Mouse (Mus musculus): ENCODE data around the gene Tmem140. TPM values are rescaled to one million over a fixed set of nuclear protein-coding genes. Genes with fewer than 3 reads are reported as not detected.

Tmem140 gene
- total RNA-seq, 1 experiment from 2014 or later: 8.0 TPM

- ATAC-seq (replicated peaks; ENCODE audit: insufficient number of reproducible peaks, low FRiP score, low TSS enrichment, poor library complexity, severe bottlenecking): no peak
These were observed 40.9 kb downstream of the Tmem140 start for GRCm38 (mm10) chr6:34903851-34904250.

- ATAC-seq (replicated peaks; ENCODE audit: insufficient number of reproducible peaks, low FRiP score, low TSS enrichment, poor library complexity, severe bottlenecking): no peak
These were observed 41.4 kb downstream of the Tmem140 start for GRCm38 (mm10) chr6:34904361-34904760.

DNA sequence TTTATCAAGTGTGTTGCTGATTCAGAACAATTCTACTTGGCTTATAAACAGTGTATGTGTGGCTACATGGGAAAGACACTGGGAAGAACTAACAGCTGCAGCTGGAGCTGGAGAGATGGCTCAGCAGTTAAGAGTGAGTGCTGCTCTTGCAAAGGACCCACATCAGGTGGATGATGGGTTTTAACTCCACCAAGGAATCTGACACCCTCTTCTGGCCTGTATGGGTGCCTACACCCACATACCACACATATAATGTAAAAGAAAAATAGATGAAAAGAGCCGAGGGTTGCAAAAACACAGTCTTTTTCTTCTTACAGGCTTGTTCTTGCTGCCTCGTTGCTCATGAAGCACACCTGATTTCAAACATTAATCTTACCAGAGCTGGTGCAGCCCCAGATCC is 43.2 kb downstream of the Tmem140 start:
- ATAC-seq (replicated peaks; ENCODE audit: insufficient number of reproducible peaks, low FRiP score, low TSS enrichment, poor library complexity, severe bottlenecking): no peak

GRCm38 (mm10) chr6:34906661-34907060 is 43.7 kb downstream of the Tmem140 start:
- no peak for ATAC-seq (replicated peaks; ENCODE audit: insufficient number of reproducible peaks, low FRiP score, low TSS enrichment, poor library complexity, severe bottlenecking)

GRCm38 (mm10) chr6:34907121-34907614 is 44.2 kb downstream of the Tmem140 start:
- ATAC-seq (replicated peaks; ENCODE audit: insufficient number of reproducible peaks, low FRiP score, low TSS enrichment, poor library complexity, severe bottlenecking): no peak

DNA sequence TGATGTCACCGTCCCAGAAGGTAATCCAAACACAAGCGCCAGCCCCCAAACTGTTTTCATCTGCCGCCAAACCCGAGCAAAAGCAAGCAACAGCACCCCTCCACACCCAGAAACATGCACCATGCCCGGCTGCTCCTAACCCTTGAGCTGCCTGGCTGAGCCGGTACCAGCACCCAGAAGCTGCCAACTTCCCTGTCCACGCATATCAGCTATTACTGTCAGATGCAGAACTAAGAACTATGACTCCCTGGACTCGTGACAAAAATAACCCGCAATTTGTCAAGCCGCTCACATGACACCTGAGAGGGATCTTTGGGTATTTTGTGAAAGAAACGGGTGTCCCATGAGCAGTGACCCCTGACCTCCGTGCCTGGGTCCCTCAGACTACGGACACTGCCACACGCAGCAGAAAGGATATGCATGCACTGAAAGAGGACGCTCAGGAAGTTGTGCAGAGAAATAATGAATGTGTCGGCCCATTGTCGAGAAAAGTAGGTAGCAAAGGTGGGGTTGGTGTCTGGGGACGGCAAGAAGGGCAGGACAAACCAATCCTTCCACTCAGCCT is 44.8 kb downstream of the Tmem140 start:
- no peak for ATAC-seq (replicated peaks; ENCODE audit: insufficient number of reproducible peaks, low FRiP score, low TSS enrichment, poor library complexity, severe bottlenecking)

- no peak for ATAC-seq (replicated peaks; ENCODE audit: insufficient number of reproducible peaks, low FRiP score, low TSS enrichment, poor library complexity, severe bottlenecking)
These were observed 46.8 kb downstream of the Tmem140 start for GRCm38 (mm10) chr6:34909631-34910345.

DNA sequence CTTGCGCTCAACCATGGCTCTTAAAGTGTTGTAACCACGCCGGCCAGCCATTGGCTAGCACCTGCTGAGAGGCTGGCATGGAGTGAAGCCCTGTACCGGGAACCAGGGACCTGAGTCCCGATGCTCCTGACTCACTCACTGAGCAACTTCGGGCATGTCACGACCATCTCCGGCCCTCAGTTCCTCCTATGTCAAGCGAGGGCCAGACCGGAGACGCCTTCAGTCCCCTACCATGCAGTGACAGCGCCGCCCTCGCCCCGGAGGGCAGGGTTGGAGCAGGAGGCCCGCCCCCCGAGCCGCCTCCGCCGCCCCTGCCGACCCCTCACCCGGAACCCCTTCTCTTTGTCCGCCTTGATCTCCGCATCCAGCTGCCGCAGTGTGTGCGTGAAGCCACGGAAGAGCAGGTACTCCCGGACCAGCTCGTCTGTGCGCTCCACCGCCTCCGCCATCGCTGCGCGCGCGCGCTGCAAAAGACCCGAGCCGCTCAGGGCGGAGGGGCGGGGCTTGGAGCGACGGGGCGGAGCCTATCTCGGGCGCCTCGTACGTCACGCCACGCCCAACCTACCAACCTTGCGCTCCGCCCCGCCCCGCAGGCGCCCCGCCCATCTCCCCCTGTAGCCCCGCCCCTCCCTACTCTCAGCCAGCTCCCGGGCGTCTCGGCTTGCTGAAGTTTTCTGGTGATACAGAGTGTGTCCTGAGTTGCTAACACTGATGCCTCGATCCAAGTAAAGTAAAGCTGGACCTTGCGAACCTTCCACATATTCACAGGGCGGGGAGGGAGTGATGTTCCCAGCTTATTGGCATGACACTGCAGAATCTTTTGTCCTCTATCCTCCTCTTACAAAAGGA is 47.6 kb downstream of the Tmem140 start, which contains the start of gene Wdr91:
Wdr91 (minus strand) TSS at position 506 of the 849 bp plus-strand sequence.
- peak; percentile 86 for ATAC-seq (replicated peaks; ENCODE audit: insufficient number of reproducible peaks, low FRiP score, low TSS enrichment, poor library complexity, severe bottlenecking)

GRCm38 (mm10) chr6:34913341-34914040 is 50.5 kb downstream of the Tmem140 start:
- ATAC-seq (replicated peaks; ENCODE audit: insufficient number of reproducible peaks, low FRiP score, low TSS enrichment, poor library complexity, severe bottlenecking): no peak

DNA sequence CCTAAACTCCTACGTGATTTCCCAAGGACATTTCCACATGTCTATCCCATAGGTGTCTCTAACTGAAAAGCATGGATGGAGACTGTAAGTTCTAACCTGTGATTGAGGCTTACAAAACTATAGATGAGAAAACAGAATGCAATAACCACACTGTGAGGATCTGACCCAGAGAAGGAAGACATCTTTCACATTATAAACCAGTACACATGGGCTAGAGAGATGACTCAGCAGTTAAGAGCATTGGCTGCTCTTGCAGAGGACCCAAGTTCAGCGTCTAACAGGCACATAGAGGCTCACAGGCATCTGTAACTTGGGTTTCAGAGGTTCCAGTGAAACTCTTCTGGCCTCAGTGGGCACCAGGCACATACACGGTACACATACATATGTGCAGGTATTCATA is 51.5 kb downstream of the Tmem140 start:
- ATAC-seq (replicated peaks; ENCODE audit: insufficient number of reproducible peaks, low FRiP score, low TSS enrichment, poor library complexity, severe bottlenecking): no peak

DNA sequence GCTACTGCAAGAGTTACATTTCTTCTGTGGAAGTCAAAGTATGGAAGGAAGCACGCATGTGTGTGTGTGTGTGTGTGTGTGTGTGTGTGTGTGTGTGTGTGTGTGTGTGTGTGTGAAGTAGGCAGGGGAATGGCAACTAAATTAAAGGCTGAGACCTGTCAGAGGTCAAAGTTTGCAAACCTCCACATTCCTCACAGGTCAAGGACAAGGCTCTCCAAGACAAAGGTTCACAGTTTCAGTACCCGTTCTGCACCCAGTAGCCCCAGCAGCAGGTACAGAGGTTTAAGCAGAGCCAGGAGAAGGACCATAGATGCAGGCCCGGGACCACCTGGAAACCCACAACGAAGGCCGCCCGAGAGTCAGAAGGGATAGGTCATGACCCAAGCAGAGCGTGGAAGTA is 56.2 kb downstream of the Tmem140 start:
- ATAC-seq (replicated peaks; ENCODE audit: insufficient number of reproducible peaks, low FRiP score, low TSS enrichment, poor library complexity, severe bottlenecking): no peak

DNA sequence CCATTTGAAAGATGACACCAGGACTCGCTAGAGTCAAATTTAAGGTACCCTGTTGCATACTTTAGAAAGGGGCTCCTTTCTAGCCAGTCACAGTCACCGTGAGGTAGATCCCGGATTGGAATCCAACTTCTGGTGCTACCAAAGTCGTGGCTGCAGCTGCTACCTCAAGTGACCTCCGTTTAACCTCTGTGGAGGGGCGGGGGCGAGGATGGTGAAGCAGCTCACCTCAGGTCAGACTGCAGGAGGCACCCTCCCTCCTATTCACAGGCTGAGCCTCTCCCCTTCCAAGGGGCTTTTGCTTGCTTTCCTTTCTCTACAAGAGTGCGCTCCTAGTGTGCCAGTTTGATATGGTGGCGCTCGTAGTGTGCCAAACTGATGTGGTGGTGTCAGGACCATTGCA is 57.0 kb downstream of the Tmem140 start, which contains the start of gene Stra8:
Stra8 (plus strand) TSS at position 208 of the 400 bp plus-strand sequence.
- ATAC-seq (replicated peaks; ENCODE audit: insufficient number of reproducible peaks, low FRiP score, low TSS enrichment, poor library complexity, severe bottlenecking): no peak

- no peak for ATAC-seq (replicated peaks; ENCODE audit: insufficient number of reproducible peaks, low FRiP score, low TSS enrichment, poor library complexity, severe bottlenecking)
These were observed 57.7 kb downstream of the Tmem140 start for GRCm38 (mm10) chr6:34920631-34921030.

DNA sequence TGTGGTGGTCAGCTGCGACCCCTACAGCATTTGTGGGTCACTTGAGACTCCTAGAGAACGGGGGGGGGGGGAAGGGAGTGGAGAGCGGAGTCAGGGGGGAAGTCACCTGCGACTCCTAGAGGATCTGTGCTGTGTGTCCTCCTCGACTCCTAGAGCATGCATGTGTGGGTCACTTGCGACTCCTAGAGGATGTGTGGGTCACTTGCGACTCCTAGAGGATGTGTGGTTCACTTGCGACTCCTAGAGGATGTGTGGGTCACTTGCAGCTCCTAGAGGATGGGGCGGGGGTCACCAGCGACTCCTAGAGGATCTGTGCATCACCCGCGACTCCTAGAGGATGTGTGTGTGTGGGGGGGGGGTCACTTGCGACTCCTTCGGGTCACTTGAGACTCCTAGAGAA is 59.0 kb downstream of the Tmem140 start:
- ATAC-seq (replicated peaks; ENCODE audit: insufficient number of reproducible peaks, low FRiP score, low TSS enrichment, poor library complexity, severe bottlenecking): 0 out of 2 replicates have a peak, but pooled peaks have one; percentile 40

Other genes starting within 250 kb of the Tmem140 start
- 0.53 to 3.0 TPM in 2 of 3 replicates, not detected in the other for gene Agbl3, start 82.7 kb upstream of the Tmem140 start, total RNA-seq (2017)
- gene Cyren, start 14.9 kb downstream of the Tmem140 start, total RNA-seq (2017): 6.1 to 7.3 TPM (median 6.3 TPM) in 3 replicates
- gene Wdr91, start 47.7 kb downstream of the Tmem140 start, total RNA-seq (2017): 14.8 to 23.2 TPM (median 20.6 TPM) in 3 replicates
- not detected in 3 replicates for gene Stra8, start 57.0 kb downstream of the Tmem140 start, total RNA-seq (2017)
- gene Slc23a4, start 125.3 kb downstream of the Tmem140 start, total RNA-seq (2017): 0.49 TPM in 1 of 3 replicates, not detected in the others